Mouse (Mus musculus) frontal cortex, adult 2 months (tissue): ENCODE data around the gene Cracr2b. TPM values are rescaled to one million over a fixed set of nuclear protein-coding genes. Genes with fewer than 3 reads are reported as not detected.

Experiments
- DNase-seq, 2 experiments: peaks; one replicate each; pipeline ENCODE4 v3.0.0; 2022; ENCODE audit warnings: low spot score in 1 of 2; ENCODE audit errors: extremely low spot score in 1 of 2
- polyA plus RNA-seq: library from polyadenylated mRNA; depleted of rRNA; stranded (reverse); fragments of >200 nt; gene quantifications from 2 replicates; pipeline ENCODE4 v1.2.3, GENCODE M21; 2012

Cracr2b gene
- polyA plus RNA-seq, 1 experiment, result 8.7 TPM

- no peak for DNase-seq
Measured at GRCm38 (mm10) chr7:141451928-141452327, 9.0 kb upstream of the Cracr2b start.

GRCm38 (mm10) chr7:141453636-141454035 is 7.3 kb upstream of the Cracr2b start:
- no peak for DNase-seq

GRCm38 (mm10) chr7:141454967-141455551 is 5.8 kb upstream of the Cracr2b start, which contains the start of gene Pnpla2:
Pnpla2 (plus strand) TSS chr7:141455198.
- peak; percentile 82 to 93 for DNase-seq

- no peak for DNase-seq
Measured at GRCm38 (mm10) chr7:141455610-141456314, 5.1 kb upstream of the Cracr2b start.

GRCm38 (mm10) chr7:141456739-141457138 is 4.2 kb upstream of the Cracr2b start:
- DNase-seq, result no peak

GRCm38 (mm10) chr7:141457236-141457635 is 3.7 kb upstream of the Cracr2b start:
- no peak for DNase-seq

GRCm38 (mm10) chr7:141457986-141458660 is 2.8 kb upstream of the Cracr2b start:
- no peak for DNase-seq

- no peak for DNase-seq
Measured at GRCm38 (mm10) chr7:141458661-141459060, 2.2 kb upstream of the Cracr2b start.

- DNase-seq, result no peak
Measured at GRCm38 (mm10) chr7:141459301-141459711, 1.6 kb upstream of the Cracr2b start.

- no peak for DNase-seq
Measured at GRCm38 (mm10) chr7:141460001-141460390, 898 bp upstream of the Cracr2b start.

- no peak for DNase-seq
Measured at GRCm38 (mm10) chr7:141461521-141462332, 833 bp downstream of the Cracr2b start.

- DNase-seq, result no peak
Measured at GRCm38 (mm10) chr7:141462333-141462821, 1.5 kb downstream of the Cracr2b start.

GRCm38 (mm10) chr7:141463824-141464602 is 3.1 kb downstream of the Cracr2b start:
- DNase-seq, result no peak

GRCm38 (mm10) chr7:141464603-141465201 is 3.8 kb downstream of the Cracr2b start:
- DNase-seq, result no peak

- DNase-seq, result no peak
Measured at GRCm38 (mm10) chr7:141465388-141466044, 4.6 kb downstream of the Cracr2b start.

- no peak for DNase-seq
Measured at GRCm38 (mm10) chr7:141466045-141466394, 5.1 kb downstream of the Cracr2b start.

GRCm38 (mm10) chr7:141466607-141467148 is 5.8 kb downstream of the Cracr2b start:
- no peak for DNase-seq

- peak in 1 of 2 experiments; percentile 72 for DNase-seq
Measured at GRCm38 (mm10) chr7:141467230-141468030, 6.5 kb downstream of the Cracr2b start, which contains the start of gene Cd151. Cd151 (plus strand) TSS chr7:141467392.
